In genomic region chr4:127181010-127181409, GRCm38 (mm10) we compare ENCODE assay signal across 20 mouse cellular contexts. TPM values are rescaled to one million over a fixed set of nuclear protein-coding genes. Genes with fewer than 3 reads are reported as not detected.
"Had no signal": no experiment of that assay in that cellular context is flagged by ENCODE, and none has a peak within 500 bp of the region (broad histone marks: within the 10 kb centered on the region; RNA-seq: fewer than 3 reads in every experiment).

No protein-coding gene starts in this region.

- H3K4me3 ChIP-seq: layer of hippocampus, adult 2 months; liver, embryonic 13.5 days; midbrain, embryonic 12.5 days; midbrain, embryonic 15.5 days; myocyte; stomach, embryonic 15.5 days had no signal

- DNase-seq: kidney, adult 2 months; kidney, postnatal 25 days; layer of hippocampus, adult 9-11 months; liver, embryonic 13.5 days; lung, adult 2 months; lung, postnatal 14 days; lung, postnatal 4 days; right cerebral cortex, postnatal 25 days; spleen, adult 18-20 months; thymus, postnatal 25 days had no signal

- H3K9me3 ChIP-seq: liver, embryonic 13.5 days; midbrain, embryonic 12.5 days; midbrain, embryonic 15.5 days; stomach, embryonic 15.5 days had no signal

- H3K4me2 ChIP-seq: liver, embryonic 13.5 days; midbrain, embryonic 12.5 days; midbrain, embryonic 15.5 days; stomach, embryonic 15.5 days had no signal

- H3K27me3 ChIP-seq: midbrain, embryonic 15.5 days had no signal

- H3K4me1 ChIP-seq: liver, embryonic 13.5 days had no signal

- H3K9ac ChIP-seq: liver, embryonic 13.5 days; midbrain, embryonic 12.5 days; midbrain, embryonic 15.5 days; stomach, embryonic 15.5 days had no signal

- H3K27ac ChIP-seq: kidney, postnatal 0 days; liver, embryonic 13.5 days; midbrain, embryonic 12.5 days; stomach, embryonic 15.5 days had no signal

- H3K36me3 ChIP-seq: liver, embryonic 13.5 days; midbrain, embryonic 12.5 days; midbrain, embryonic 15.5 days; stomach, embryonic 15.5 days had no signal

RNA-seq across cellular contexts. Expression of gene Dlgap3, which starts 12.0 kb away (rescaled TPM):
- total RNA-seq: liver, adult 2 months; megakaryocyte progenitor cell, adult 5-6 weeks; megakaryocyte-erythroid progenitor cell, adult 5-6 weeks; monocyte, adult 5-6 weeks had no signal
- polyA plus RNA-seq: myocyte had no signal
